Mouse (Mus musculus) G1E (cell line): ENCODE results near the gene Fyco1.

ENCODE experiments used
- CTCF ChIP-seq: IDR thresholded peaks from 2 replicates; pipeline ENCODE4 v1.5.1; 2012; ENCODE audit warnings: low read depth, low read length, inconsistent platforms, mixed read lengths
- GATA1 ChIP-seq: IDR thresholded peaks from 2 replicates; pipeline ENCODE4 v1.6.1; 2012; ENCODE audit warnings: borderline replicate concordance, low read length, inconsistent platforms, mixed read lengths
- POLR2AphosphoS5 ChIP-seq: IDR thresholded peaks from 2 replicates; pipeline ENCODE4 v1.6.1; 2012; ENCODE audit warnings: low read depth, low read length, inconsistent platforms; ENCODE audit not compliant: insufficient replicate concordance

DNA sequence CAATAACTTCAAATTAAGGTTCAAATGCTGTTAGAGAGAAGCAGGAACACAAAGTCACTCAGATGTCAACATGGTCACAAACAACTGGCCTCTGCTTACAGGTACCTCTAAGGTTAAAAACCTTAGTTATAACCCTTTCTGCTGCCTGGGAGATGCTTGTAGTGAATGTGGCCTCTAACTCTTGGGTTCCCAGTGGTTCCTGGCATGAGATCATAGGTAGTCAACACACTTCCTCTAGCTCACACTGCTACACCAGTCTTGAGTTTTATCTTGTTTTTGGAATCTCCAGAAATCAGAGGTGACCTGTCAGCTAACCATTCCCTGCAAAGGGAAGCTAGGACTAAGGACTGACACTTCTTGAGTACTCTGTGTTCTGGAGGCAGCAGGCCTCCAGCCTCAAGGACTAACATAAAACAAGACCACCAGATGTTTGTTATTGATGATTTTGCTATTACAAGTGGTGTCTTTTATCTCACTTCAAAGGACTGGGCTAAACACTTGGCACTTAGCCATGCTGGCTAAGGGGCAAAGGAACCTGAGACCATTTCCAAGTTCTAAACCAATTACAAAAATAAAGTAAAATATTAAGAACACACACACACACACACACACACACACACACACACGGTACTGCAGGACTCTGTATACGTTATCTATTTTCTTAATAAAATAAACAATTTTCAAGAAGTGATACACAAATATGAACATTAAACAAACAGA lies 1.6 kb downstream of the Fyco1 start:
- TF ChIP-seq CTCF (no peak), GATA1 (no peak), POLR2AphosphoS5 (no peak)
